Mouse (Mus musculus): ENCODE data around the gene Cnnm3.

GRCm38 (mm10) chr1:36530485-36530884 is 18.8 kb downstream of the Cnnm3 start:
- TF ChIP-seq CTCF (IDR thresholded peaks at IDR 0.05; ENCODE audit: borderline replicate concordance, extremely low read depth, insufficient read depth, insufficient read length) (no peak), POLR2A (IDR thresholded peaks at IDR 0.05; ENCODE audit: borderline replicate concordance, extremely low read depth, insufficient read depth, insufficient read length, poor library complexity, severe bottlenecking) (no peak)

Data from brain, embryonic 14.5 days (tissue).